Mouse (Mus musculus) liver, adult 2 months (tissue): ENCODE measurements at regions not wholly inside any gene's neighbourhood (a gene's known extent, or its start where the extent isn't known, plus 50 kb on each side); places are given as distances from the start of the nearest gene placed in this dataset.

Experiments
- DNase-seq: peaks from one replicate; pipeline ENCODE4 v3.0.0-alpha.2; 2011; ENCODE audit warnings: low read depth, low spot score; ENCODE audit errors: extremely low read depth
- H3K27ac ChIP-seq: fragments of 200-500 bp; replicated peaks from 2 replicates; pipeline ENCODE4 v1.5.1; 2012; ENCODE audit warnings: low read depth, mild to moderate bottlenecking, control low read depth, inconsistent platforms, low read length; ENCODE audit not compliant: insufficient read depth
- H3K27me3 ChIP-seq: fragments of 200-500 bp; 2 replicates; pipeline ENCODE4 v1.6.1; 2012; ENCODE audit warnings: mild to moderate bottlenecking, moderate library complexity, low read length, inconsistent platforms; ENCODE audit not compliant: control insufficient read depth, insufficient read depth
- H3K36me3 ChIP-seq: fragments of 200-500 bp; 2 replicates; pipeline ENCODE4 v1.6.1; 2012; ENCODE audit warnings: low read length, inconsistent platforms; ENCODE audit not compliant: control insufficient read depth, insufficient read depth
- H3K4me1 ChIP-seq: fragments of 200-500 bp; 2 replicates; pipeline ENCODE4 v1.6.1; 2011; ENCODE audit warnings: low read length; ENCODE audit not compliant: control insufficient read depth, insufficient read depth
- H3K4me3 ChIP-seq: fragments of 200-500 bp; 2 replicates; pipeline ENCODE4 v1.5.1; 2011; ENCODE audit warnings: low read depth, mild to moderate bottlenecking, control low read depth, low read length, moderate library complexity; ENCODE audit not compliant: insufficient read depth
- H3K79me2 ChIP-seq: fragments of 200-500 bp; 2 replicates; pipeline ENCODE4 v1.6.1; 2012; ENCODE audit warnings: inconsistent platforms, mild to moderate bottlenecking, low read length, moderate library complexity; ENCODE audit not compliant: control insufficient read depth, insufficient read depth
- H3K9ac ChIP-seq: fragments of 200-500 bp; 2 replicates; pipeline ENCODE4 v1.6.1; 2012; ENCODE audit warnings: low read depth, mild to moderate bottlenecking, control low read depth, inconsistent platforms, low read length
- CTCF ChIP-seq: fragments of 200-500 bp; IDR thresholded peaks from 2 replicates; pipeline ENCODE4 v1.5.1; 2011; ENCODE audit warnings: low read depth, low read length, control low read depth
- POLR2A ChIP-seq: fragments of 200-500 bp; IDR thresholded peaks from 2 replicates; pipeline ENCODE4 v1.6.1; 2011; ENCODE audit warnings: low read length, control low read depth; ENCODE audit not compliant: insufficient read depth; ENCODE audit errors: extremely low read depth
- WGBS: fragments of 180-500 bp; shearing (Covaris S2); methylation state at CpG from one replicate; pipeline ENCODE4 v1.1.7; 2018; 5-methylcytosine and 5-hydroxymethylcytosine counted together

DNA sequence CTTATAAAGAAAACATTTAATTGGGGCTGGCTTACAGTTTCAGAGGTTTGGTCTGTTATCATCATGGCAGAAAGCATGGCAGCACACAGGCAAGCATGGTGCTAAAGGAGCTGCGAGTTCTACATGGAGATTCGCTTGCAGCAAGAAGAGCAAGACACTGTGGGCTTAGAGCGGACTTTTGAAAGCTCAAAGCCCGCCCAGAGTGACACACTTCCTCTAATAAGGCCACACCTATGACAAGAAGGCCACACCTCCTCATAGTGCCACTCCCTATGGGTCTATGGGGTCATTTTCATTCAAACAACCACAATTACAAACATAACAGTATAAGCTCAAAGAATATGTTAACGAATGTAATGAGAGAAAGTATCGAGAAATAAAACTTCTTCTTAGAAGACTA, 120.1 kb downstream of the Fgf18 start:
- TF ChIP-seq CTCF (no peak), POLR2A (no peak)
- Histone ChIP-seq H3K4me1 (no peaks in the 10 kb centered on the region), H3K27me3 (no peaks in the 10 kb centered on the region), H3K4me3 (no peak overlapping the region), H3K79me2 (no peaks in the 10 kb centered on the region), H3K9ac (no peak overlapping the region), H3K27ac (no peak overlapping the region), H3K36me3 (no peaks in the 10 kb centered on the region)
- 90% methylated on average over 6 of the region's 6 CpGs for WGBS
- DNase-seq, result no peak

DNA sequence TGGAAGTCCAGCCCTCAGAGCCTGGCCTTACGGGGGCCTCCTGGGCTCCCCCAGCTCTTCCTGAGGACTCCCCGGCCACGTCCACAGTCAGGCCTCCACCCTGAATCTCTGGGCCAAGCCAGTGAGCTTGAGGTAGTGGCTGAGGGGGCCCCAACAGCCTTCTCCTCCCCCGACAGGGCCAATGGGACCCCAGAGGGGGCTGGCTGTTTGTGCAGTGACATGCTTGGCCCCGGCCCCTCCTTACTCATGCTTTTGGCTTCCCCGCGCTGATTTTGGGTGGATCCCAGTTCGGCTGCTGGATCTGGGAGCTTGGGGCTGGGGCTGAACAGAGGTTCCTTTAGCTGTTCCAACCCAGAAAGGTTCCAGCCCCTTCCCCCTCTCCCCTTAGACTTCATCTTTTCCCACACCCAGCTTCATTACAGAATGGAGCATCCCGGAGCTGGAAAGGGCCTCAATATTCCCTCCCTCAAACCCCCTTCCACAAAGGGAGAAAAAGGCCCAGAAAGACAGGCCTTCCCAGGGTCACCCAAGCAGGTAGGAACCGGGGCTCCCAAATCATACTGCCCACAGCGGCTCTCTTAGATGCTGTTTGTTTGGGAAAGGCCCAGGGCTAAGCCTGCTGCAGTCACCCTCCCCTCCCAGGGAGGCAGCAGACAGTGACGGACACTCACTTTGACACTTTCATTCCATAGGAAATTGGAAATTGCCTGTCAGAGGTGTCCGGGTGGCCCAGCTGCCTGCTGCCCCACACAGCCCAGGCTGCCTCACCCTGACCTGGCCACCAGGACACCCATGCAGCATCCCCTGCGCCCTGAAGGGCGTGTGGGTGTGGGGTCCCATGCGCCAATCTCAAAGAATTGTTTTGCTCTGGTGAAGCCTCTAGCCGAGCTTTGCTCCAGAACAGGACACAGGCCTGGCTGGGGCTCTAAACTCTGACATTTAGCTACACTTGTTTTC, 133.7 kb downstream of the Fgf18 start:
- TF ChIP-seq POLR2A (no peak), CTCF (no peak)
- H3K27me3 ChIP-seq, result no peaks in the 10 kb centered on the region
- WGBS, result 73% methylated on average over 17 of the region's 17 CpGs
- DNase-seq, result no peak
- H3K4me3 ChIP-seq, result no peak overlapping the region
- no peaks in the 10 kb centered on the region for H3K36me3 ChIP-seq
- no peaks in the 10 kb centered on the region for H3K79me2 ChIP-seq
- peak overlapping the region; percentile 24; the same call in 1 of the 2 replicates for H3K27ac ChIP-seq
- no peaks in the 10 kb centered on the region for H3K4me1 ChIP-seq
- H3K9ac ChIP-seq, result no peak overlapping the region

DNA sequence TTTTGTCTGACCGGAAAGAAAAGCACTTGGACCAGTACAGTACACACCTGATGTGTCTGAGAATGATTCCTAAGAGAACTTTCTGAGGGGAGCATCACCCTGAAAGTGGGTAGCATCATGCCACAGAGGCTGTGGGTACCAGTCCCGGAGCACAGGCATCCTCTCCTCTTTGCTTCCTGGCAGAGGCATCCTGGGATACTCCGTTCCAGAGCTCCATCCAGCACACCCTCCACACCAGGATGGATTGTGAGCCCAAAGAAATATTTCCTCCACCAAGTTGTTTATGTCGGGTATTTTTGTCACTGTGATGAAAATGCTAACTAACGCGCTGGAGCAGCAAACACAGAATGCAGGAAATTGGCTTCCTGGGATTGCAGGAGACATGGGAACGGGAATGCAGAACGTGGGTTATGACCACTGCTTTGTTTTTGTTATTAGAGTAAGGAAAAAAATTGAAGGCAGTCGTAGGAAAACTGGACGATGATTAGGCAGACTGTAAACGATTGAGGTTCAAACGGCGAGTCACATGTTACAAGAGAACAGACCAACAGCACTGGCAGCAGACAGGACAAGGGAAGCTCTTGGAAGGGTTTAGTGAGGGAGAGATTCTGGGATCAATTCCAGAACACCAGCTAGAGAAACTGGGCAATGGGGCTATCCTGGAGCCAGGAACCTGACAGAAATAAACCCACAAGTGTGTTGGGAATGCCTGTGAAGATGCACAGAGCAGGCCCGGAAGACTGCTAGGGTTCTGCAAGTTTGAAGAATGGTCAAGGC, 134.6 kb downstream of the Fgf18 start:
- WGBS, result 67% methylated on average over 14 of the region's 14 CpGs
- Histone ChIP-seq H3K4me3 (no peak overlapping the region), H3K79me2 (no peaks in the 10 kb centered on the region), H3K27me3 (no peaks in the 10 kb centered on the region), H3K27ac (peak overlapping the region; percentile 24; the same call in 1 of the 2 replicates), H3K36me3 (no peaks in the 10 kb centered on the region), H3K4me1 (no peaks in the 10 kb centered on the region), H3K9ac (no peak overlapping the region)
- DNase-seq, result peak; percentile 8
- TF ChIP-seq POLR2A (no peak), CTCF (no peak)

DNA sequence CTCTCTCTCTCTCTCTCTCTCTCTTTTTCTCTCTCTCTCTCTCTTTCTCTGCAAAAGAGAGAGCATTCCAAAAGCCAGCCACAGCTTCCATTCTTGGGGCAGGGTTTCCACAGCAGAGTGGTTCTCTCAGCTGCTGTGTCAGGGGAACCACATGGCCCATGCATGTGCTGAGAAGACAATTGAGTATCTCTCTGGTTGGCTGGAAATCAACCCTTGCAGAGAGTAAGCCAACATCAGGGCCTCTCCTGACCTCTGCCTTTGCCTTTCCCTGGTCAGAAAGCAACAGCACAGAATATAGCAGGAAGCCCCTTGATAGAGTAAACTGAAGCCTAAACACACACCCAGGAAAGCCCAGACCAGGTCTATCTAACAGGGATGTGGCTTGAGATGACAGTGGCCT, 138.6 kb downstream of the Fgf18 start:
- Histone ChIP-seq H3K4me1 (no peaks in the 10 kb centered on the region), H3K4me3 (no peak overlapping the region), H3K79me2 (no peaks in the 10 kb centered on the region), H3K27me3 (no peaks in the 10 kb centered on the region), H3K36me3 (no peaks in the 10 kb centered on the region), H3K9ac (no peak overlapping the region), H3K27ac (no peak overlapping the region)
- no peak for TF ChIP-seq POLR2A
- no peak for TF ChIP-seq CTCF
- DNase-seq, result no peak

DNA sequence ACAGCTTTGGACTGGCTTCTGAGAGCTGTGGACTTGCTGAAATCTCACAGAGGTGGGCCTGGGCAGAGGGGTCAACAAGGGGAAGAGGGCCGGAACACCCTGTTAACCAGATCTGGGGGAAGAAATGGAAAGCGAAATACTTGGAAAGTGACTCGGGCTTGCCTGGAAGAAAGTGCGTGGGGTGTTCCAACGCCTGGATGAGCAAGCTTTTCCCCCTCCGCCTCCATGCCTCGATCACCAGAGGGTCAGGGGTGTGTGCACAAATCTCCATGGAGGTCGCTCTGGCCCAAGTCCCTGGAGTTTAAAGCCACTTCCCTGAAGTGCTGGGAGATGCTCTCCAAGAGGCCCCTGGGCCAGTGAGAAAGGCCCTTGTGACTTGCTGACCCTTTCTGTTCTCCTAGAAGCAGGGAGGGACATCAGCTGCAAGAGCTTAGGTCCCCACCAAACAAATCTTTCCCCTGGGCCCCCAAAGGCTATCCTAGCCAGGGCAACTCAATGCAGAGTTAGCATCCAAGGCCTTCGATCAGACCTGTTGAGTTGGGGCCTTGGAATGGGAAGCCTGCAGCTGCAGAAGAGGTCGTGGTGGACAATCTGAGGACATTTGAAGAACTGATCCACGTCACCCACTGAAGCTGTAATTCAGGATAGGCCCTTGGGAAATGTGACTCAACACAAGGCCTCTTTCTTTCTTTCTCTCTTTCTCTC, 139.2 kb downstream of the Fgf18 start:
- H3K27ac ChIP-seq, result no peak overlapping the region
- no peaks in the 10 kb centered on the region for H3K36me3 ChIP-seq
- H3K9ac ChIP-seq, result no peak overlapping the region
- TF ChIP-seq CTCF, result no peak
- TF ChIP-seq POLR2A, result no peak
- H3K4me3 ChIP-seq, result no peak overlapping the region
- H3K79me2 ChIP-seq, result no peaks in the 10 kb centered on the region
- no peaks in the 10 kb centered on the region for H3K4me1 ChIP-seq
- 86% methylated on average over 11 of the region's 11 CpGs for WGBS
- H3K27me3 ChIP-seq, result no peaks in the 10 kb centered on the region
- DNase-seq, result no peak
